Mouse (Mus musculus): ENCODE measurements around the gene Fbxo34.

Fbxo34 gene

GRCm38 (mm10) chr14:47525374-47525773 lies 75.2 kb downstream of the Fbxo34 start:
- ChIA-PET CTCF (interaction anchor here in 3 of 4 experiments (0.6 to 2.4 kb wide), 4 partner anchors 8 to 304 kb away, joined by 3 to 14 read pairs (median 8); no protein-coding TSS in a partner anchor), POLR2A (interaction anchor here in 3 of 4 experiments (0.5 to 2.3 kb wide), 16 partner anchors 8 to 226 kb away, joined by 3 to 9 read pairs (median 4); partner anchors contain the start of gene Atg14 (in 1 of the 3))

GRCm38 (mm10) chr14:47525861-47526260 lies 75.6 kb downstream of the Fbxo34 start:
- POLR2A ChIA-PET, result interaction anchor here in 2 of 4 experiments (0.6 to 2.3 kb wide), 12 partner anchors 8 to 227 kb away, joined by 3 to 9 read pairs (median 4); partner anchors contain the start of gene Atg14 (in 1 of the 2)
- CTCF ChIA-PET, result interaction anchor here (0.5 to 2.4 kb wide), 4 partner anchors 8 to 305 kb away, joined by 3 to 14 read pairs (median 6); no protein-coding TSS in a partner anchor

- ChIA-PET POLR2A (interaction anchor here in 1 of 4 experiments (1.2 kb wide), 1 partner anchor 12 kb away, joined by 4 read pairs; no protein-coding TSS in a partner anchor), CTCF (interaction anchor here in 2 of 4 experiments (0.7 to 2.5 kb wide), 5 partner anchors 12 to 56 kb away, joined by 3 to 11 read pairs (median 4); no protein-coding TSS in a partner anchor)
These were observed 77.6 kb downstream of the Fbxo34 start for GRCm38 (mm10) chr14:47527833-47528232.

- ChIA-PET CTCF (interaction anchor here (0.6 to 2.5 kb wide), 14 partner anchors 8 to 243 kb away, joined by 3 to 11 read pairs (median 4); no protein-coding TSS in a partner anchor), POLR2A (interaction anchor here in 1 of 4 experiments (0.9 kb wide), 1 partner anchor 56 kb away, joined by 3 read pairs; no protein-coding TSS in a partner anchor)
These were observed 78.1 kb downstream of the Fbxo34 start for GRCm38 (mm10) chr14:47528293-47528692.

GRCm38 (mm10) chr14:47529019-47529418 lies 78.8 kb downstream of the Fbxo34 start:
- CTCF ChIA-PET, result interaction anchor here (0.5 to 2.5 kb wide), 29 partner anchors 9 to 599 kb away, joined by 3 to 11 read pairs (median 4); no protein-coding TSS in a partner anchor
- POLR2A ChIA-PET, result interaction anchor here in 2 of 4 experiments (0.5 to 1.5 kb wide), 7 partner anchors 14 to 112 kb away, joined by 3 to 4 read pairs (median 3); no protein-coding TSS in a partner anchor

GRCm38 (mm10) chr14:47529592-47529991 lies 79.4 kb downstream of the Fbxo34 start:
- ChIA-PET CTCF (interaction anchor here (0.5 to 2.5 kb wide), 24 partner anchors 9 to 498 kb away, joined by 3 to 11 read pairs (median 4); no protein-coding TSS in a partner anchor), POLR2A (interaction anchor here in 2 of 4 experiments (0.5 to 1.5 kb wide), 6 partner anchors 15 to 112 kb away, joined by 3 to 4 read pairs (median 3); no protein-coding TSS in a partner anchor)

- POLR2A ChIA-PET, result interaction anchor here in 2 of 4 experiments (0.5 to 3.6 kb wide), 7 partner anchors 8 to 61 kb away, joined by 3 to 22 read pairs (median 4); no protein-coding TSS in a partner anchor
- CTCF ChIA-PET, result interaction anchor here in 2 of 4 experiments (0.6 to 1.0 kb wide), 4 partner anchors 127 to 839 kb away, joined by 3 to 12 read pairs (median 4); no protein-coding TSS in a partner anchor
These were observed 82.3 kb downstream of the Fbxo34 start for GRCm38 (mm10) chr14:47532496-47532895.

GRCm38 (mm10) chr14:47533365-47534175 lies 83.3 kb downstream of the Fbxo34 start:
- ChIA-PET POLR2A (interaction anchor here (0.6 to 3.6 kb wide), 34 partner anchors 7 to 446 kb away, joined by 3 to 22 read pairs (median 4); no protein-coding TSS in a partner anchor), CTCF (interaction anchor here (0.5 to 1.8 kb wide), 53 partner anchors 9 to 1165 kb away, joined by 3 to 14 read pairs (median 4); partner anchors contain the start of genes Dlgap5 (in 1 of the 4), Mapk1ip1l (in 1 of the 4), Socs4 (in 1 of the 4) and Wdhd1 (in 1 of the 4))

- CTCF ChIA-PET, result interaction anchor here (0.5 to 1.8 kb wide), 50 partner anchors 8 to 1165 kb away, joined by 3 to 14 read pairs (median 4); partner anchors contain the start of genes Dlgap5 (in 1 of the 4), Mapk1ip1l (in 1 of the 4), Socs4 (in 1 of the 4) and Wdhd1 (in 1 of the 4)
- POLR2A ChIA-PET, result interaction anchor here (0.6 to 3.6 kb wide), 32 partner anchors 8 to 447 kb away, joined by 3 to 22 read pairs (median 4); no protein-coding TSS in a partner anchor
These were observed 83.9 kb downstream of the Fbxo34 start for GRCm38 (mm10) chr14:47534176-47534525.

- POLR2A ChIA-PET, result interaction anchor here in 2 of 4 experiments (0.8 to 3.6 kb wide), 5 partner anchors 9 to 38 kb away, joined by 3 to 22 read pairs (median 5); no protein-coding TSS in a partner anchor
- CTCF ChIA-PET, result interaction anchor here in 1 of 4 experiments (0.6 kb wide), 1 partner anchor 17 kb away, joined by 4 read pairs; no protein-coding TSS in a partner anchor
These were observed 84.9 kb downstream of the Fbxo34 start for GRCm38 (mm10) chr14:47535096-47535495.

- POLR2A ChIA-PET, result interaction anchor here in 2 of 4 experiments (0.6 to 1.8 kb wide), 3 partner anchors 7 to 135 kb away, joined by 3 to 4 read pairs (median 3); no protein-coding TSS in a partner anchor
- CTCF ChIA-PET, result interaction anchor here in 3 of 4 experiments (0.6 to 1.7 kb wide), 5 partner anchors 8 to 541 kb away, joined by 3 to 6 read pairs (median 4); no protein-coding TSS in a partner anchor
These were observed 91.2 kb downstream of the Fbxo34 start for GRCm38 (mm10) chr14:47541325-47541948.

- ChIA-PET POLR2A (interaction anchor here in 2 of 4 experiments (1.0 to 4.5 kb wide), 4 partner anchors 8 to 30 kb away, joined by 3 to 22 read pairs (median 4); no protein-coding TSS in a partner anchor), CTCF (interaction anchor here in 2 of 4 experiments (0.9 to 1.7 kb wide), 3 partner anchors 8 to 15 kb away, joined by 3 to 6 read pairs (median 4); no protein-coding TSS in a partner anchor)
These were observed 92.1 kb downstream of the Fbxo34 start for GRCm38 (mm10) chr14:47542283-47542682.

GRCm38 (mm10) chr14:47544286-47544685 lies 94.1 kb downstream of the Fbxo34 start:
- ChIA-PET POLR2A (interaction anchor here in 2 of 4 experiments (1.1 to 4.5 kb wide), 6 partner anchors 8 to 29 kb away, joined by 3 to 22 read pairs (median 4); no protein-coding TSS in a partner anchor), CTCF (interaction anchor here in 2 of 4 experiments (1.0 to 2.6 kb wide), 2 partner anchors 10 to 14 kb away, joined by 3 to 8 read pairs; no protein-coding TSS in a partner anchor)

GRCm38 (mm10) chr14:47544877-47545276 lies 94.7 kb downstream of the Fbxo34 start:
- ChIA-PET POLR2A (interaction anchor here in 2 of 4 experiments (1.1 to 4.5 kb wide), 8 partner anchors 8 to 139 kb away, joined by 3 to 22 read pairs (median 4); no protein-coding TSS in a partner anchor), CTCF (interaction anchor here in 3 of 4 experiments (0.6 to 2.6 kb wide), 3 partner anchors 11 to 138 kb away, joined by 3 to 8 read pairs (median 7); no protein-coding TSS in a partner anchor)

- ChIA-PET POLR2A (interaction anchor here in 2 of 4 experiments (0.6 to 2.1 kb wide), 16 partner anchors 8 to 197 kb away, joined by 3 to 8 read pairs (median 4); no protein-coding TSS in a partner anchor), CTCF (interaction anchor here in 3 of 4 experiments (0.5 to 1.6 kb wide), 3 partner anchors 16 to 151 kb away, joined by 3 to 10 read pairs (median 4); no protein-coding TSS in a partner anchor)
These were observed 101.4 kb downstream of the Fbxo34 start for GRCm38 (mm10) chr14:47551668-47552067.

- ChIA-PET CTCF (interaction anchor here in 1 of 4 experiments (0.6 kb wide), 1 partner anchor 763 kb away, joined by 3 read pairs; no protein-coding TSS in a partner anchor), POLR2A (interaction anchor here in 3 of 4 experiments (0.5 to 1.8 kb wide), 6 partner anchors 15 to 535 kb away, joined by 3 to 7 read pairs (median 4); partner anchors contain the start of gene Atg14 (in 1 of the 3))
These were observed 103.2 kb downstream of the Fbxo34 start for GRCm38 (mm10) chr14:47553380-47553779.
